Mouse (Mus musculus): ENCODE results near the gene Gm21954.

Gm21954 gene

GRCm38 (mm10) chr3:55462904-55463668 is 8.9 kb downstream of the Gm21954 start:
- no peak for DNase-seq (ENCODE audit: low spot score in 2 of 2)

GRCm38 (mm10) chr3:55461685-55462655 is 10.0 kb downstream of the Gm21954 start:
- DNase-seq (ENCODE audit: low spot score in 2 of 2) = no peak

- no peak for DNase-seq (ENCODE audit: low spot score in 2 of 2)
These were observed 10.9 kb downstream of the Gm21954 start for GRCm38 (mm10) chr3:55461092-55461491.

GRCm38 (mm10) chr3:55452464-55452863 is 19.5 kb downstream of the Gm21954 start:
- DNase-seq (ENCODE audit: low spot score in 2 of 2) = no peak

GRCm38 (mm10) chr3:55451877-55452276 is 20.1 kb downstream of the Gm21954 start:
- DNase-seq (ENCODE audit: low spot score in 2 of 2) = peak in 1 of 2 experiments; percentile 7

GRCm38 (mm10) chr3:55451035-55451434 is 21.0 kb downstream of the Gm21954 start:
- DNase-seq (ENCODE audit: low spot score in 2 of 2) = no peak

- no peak for DNase-seq (ENCODE audit: low spot score in 2 of 2)
These were observed 22.9 kb downstream of the Gm21954 start for GRCm38 (mm10) chr3:55449148-55449547.

GRCm38 (mm10) chr3:55447486-55448460 is 24.2 kb downstream of the Gm21954 start:
- peak; percentile 43 to 61 for DNase-seq (ENCODE audit: low spot score in 2 of 2)

- DNase-seq (ENCODE audit: low spot score in 2 of 2) = no peak
These were observed 25.3 kb downstream of the Gm21954 start for GRCm38 (mm10) chr3:55446681-55447080.

GRCm38 (mm10) chr3:55443725-55444124 is 28.3 kb downstream of the Gm21954 start:
- DNase-seq (ENCODE audit: low spot score in 2 of 2) = no peak

- no peak for DNase-seq (ENCODE audit: low spot score in 2 of 2)
These were observed 28.7 kb downstream of the Gm21954 start for GRCm38 (mm10) chr3:55443271-55443670.

GRCm38 (mm10) chr3:55442012-55442645 is 29.9 kb downstream of the Gm21954 start:
- peak in 1 of 2 experiments; percentile 8 for DNase-seq (ENCODE audit: low spot score in 2 of 2)

GRCm38 (mm10) chr3:55440342-55440741 is 31.7 kb downstream of the Gm21954 start:
- no peak for DNase-seq (ENCODE audit: low spot score in 2 of 2)

- no peak for DNase-seq (ENCODE audit: low spot score in 2 of 2)
These were observed 33.1 kb downstream of the Gm21954 start for GRCm38 (mm10) chr3:55438824-55439446.

GRCm38 (mm10) chr3:55434276-55434675 is 37.7 kb downstream of the Gm21954 start:
- DNase-seq (ENCODE audit: low spot score in 2 of 2) = no peak

GRCm38 (mm10) chr3:55431223-55431622 is 40.8 kb downstream of the Gm21954 start:
- DNase-seq (ENCODE audit: low spot score in 2 of 2) = no peak

- DNase-seq (ENCODE audit: low spot score in 2 of 2) = no peak
These were observed 41.9 kb downstream of the Gm21954 start for GRCm38 (mm10) chr3:55430022-55430549.

GRCm38 (mm10) chr3:55423640-55424397 is 48.2 kb downstream of the Gm21954 start:
- no peak for DNase-seq (ENCODE audit: low spot score in 2 of 2)

GRCm38 (mm10) chr3:55420436-55421083 is 51.5 kb downstream of the Gm21954 start:
- DNase-seq (ENCODE audit: low spot score in 2 of 2) = no peak

Measured in heart, adult 9 months (tissue).